Mouse (Mus musculus) lung, embryonic 16.5 days (tissue): ENCODE measurements around the gene Rab9. TPM values are rescaled to one million over a fixed set of nuclear protein-coding genes. Genes with fewer than 3 reads are reported as not detected.

ENCODE experiments used
- ATAC-seq: fragments of 200-750 bp; cut with Nextera tagmentation; 2 replicates; pipeline ENCODE4 v1.8.0; 2017; ENCODE audit warnings: low read depth, mild to moderate bottlenecking, moderate library complexity
- H3K27ac ChIP-seq: fragments of 300-500 bp; sonication (generic); 2 replicates; pipeline ENCODE4 v1.5.1; 2014; ENCODE audit warnings: mild to moderate bottlenecking, control low read depth, low read length
- H3K27me3 ChIP-seq: fragments of 300-500 bp; sonication (generic); 2 replicates; pipeline ENCODE4 v1.6.1; 2014; ENCODE audit warnings: low read depth, low read length, mixed read lengths; ENCODE audit not compliant: control insufficient read depth, insufficient read depth
- H3K36me3 ChIP-seq: fragments of 300-500 bp; sonication (generic); 2 replicates; pipeline ENCODE4 v1.6.1; 2014; ENCODE audit warnings: low read length; ENCODE audit not compliant: control insufficient read depth, insufficient read depth
- H3K4me1 ChIP-seq: fragments of 300-500 bp; sonication (generic); replicated peaks from 2 replicates; pipeline ENCODE4 v1.6.1; 2014; ENCODE audit warnings: low read length, mixed read lengths; ENCODE audit not compliant: control insufficient read depth, insufficient read depth
- H3K4me2 ChIP-seq: fragments of 300-500 bp; sonication (generic); 2 replicates; pipeline ENCODE4 v1.6.1; 2014; ENCODE audit warnings: low read depth, low read length, control low read depth
- H3K4me3 ChIP-seq: fragments of 300-500 bp; sonication (generic); 2 replicates; pipeline ENCODE4 v1.5.1; 2014; ENCODE audit warnings: mild to moderate bottlenecking, low read length, control low read depth
- H3K9ac ChIP-seq: fragments of 300-500 bp; sonication (generic); 2 replicates; pipeline ENCODE4 v1.6.1; 2014; ENCODE audit warnings: low read length, control low read depth
- H3K9me3 ChIP-seq: fragments of 300-500 bp; sonication (generic); 2 replicates; pipeline ENCODE4 v1.6.1; 2016; ENCODE audit warnings: low read length; ENCODE audit not compliant: control insufficient read depth
- WGBS: fragments of 180-500 bp; shearing (Covaris S2); extraction: QIAGEN DNeasy Blood & Tissue Kit; methylation state at CpG from one replicate; pipeline ENCODE4 v1.1.7; 2014; 5-methylcytosine and 5-hydroxymethylcytosine counted together
- polyA plus RNA-seq: library from polyadenylated mRNA; unstranded; fragments of >200 nt; fragmentation: Nextera tagmentation; extraction: Ambion mirVana; gene quantifications from 2 replicates; pipeline ENCODE4 v1.2.1, GENCODE M21; 2015

The Rab9 gene
- polyA plus RNA-seq, 1 experiment from 2014 or later = 64.5 TPM

GRCm38 (mm10) chrX:166511107-166511506, 31.4 kb upstream of the Rab9 start:
- no peak for ATAC-seq
- Histone ChIP-seq H3K9ac (no peak overlapping the region), H3K4me2 (no peak overlapping the region), H3K36me3 (no peaks in the 10 kb centered on the region), H3K4me1 (no peaks in the 10 kb centered on the region), H3K27me3 (no peaks in the 10 kb centered on the region), H3K27ac (no peak overlapping the region), H3K4me3 (no peak overlapping the region), H3K9me3 (no peaks in the 10 kb centered on the region)

GRCm38 (mm10) chrX:166509761-166510738, 30.4 kb upstream of the Rab9 start:
- Histone ChIP-seq H3K36me3 (no peaks in the 10 kb centered on the region), H3K27ac (peak overlapping the region; percentile 99), H3K4me3 (peak overlapping the region; percentile 58), H3K9me3 (no peaks in the 10 kb centered on the region), H3K4me1 (no peaks in the 10 kb centered on the region), H3K9ac (peak overlapping the region; percentile 78), H3K4me2 (peak overlapping the region; percentile 55), H3K27me3 (no peaks in the 10 kb centered on the region)
- WGBS = 10% methylated on average over 63 of the region's 65 CpGs
- peak; percentile 98 for ATAC-seq

- Histone ChIP-seq H3K36me3 (no peaks in the 10 kb centered on the region), H3K27me3 (no peaks in the 10 kb centered on the region; the same call in 1 of the 2 replicates), H3K27ac (no peak overlapping the region), H3K9ac (no peak overlapping the region), H3K4me2 (no peak overlapping the region), H3K9me3 (no peaks in the 10 kb centered on the region), H3K4me1 (no peaks in the 10 kb centered on the region), H3K4me3 (no peak overlapping the region)
- WGBS = 34% methylated on average over 2 of the region's 2 CpGs
- no peak for ATAC-seq
Observed at GRCm38 (mm10) chrX:166504421-166504820, 24.8 kb upstream of the Rab9 start.

- no peaks in the 10 kb centered on the region for H3K4me1 ChIP-seq
- no peaks in the 10 kb centered on the region; the same call in 1 of the 2 replicates for H3K27me3 ChIP-seq
- WGBS = 66% methylated on average over 1 of the region's 1 CpGs
- H3K4me2 ChIP-seq = no peak overlapping the region
- H3K36me3 ChIP-seq = no peaks in the 10 kb centered on the region
- H3K9me3 ChIP-seq = no peaks in the 10 kb centered on the region
- H3K4me3 ChIP-seq = no peak overlapping the region
- ATAC-seq = no peak
- no peak overlapping the region for H3K9ac ChIP-seq
- H3K27ac ChIP-seq = no peak overlapping the region
Observed at GRCm38 (mm10) chrX:166499496-166500190, 20.0 kb upstream of the Rab9 start.

GRCm38 (mm10) chrX:166497771-166498170, 18.1 kb upstream of the Rab9 start:
- Histone ChIP-seq H3K4me3 (no peak overlapping the region), H3K36me3 (no peaks in the 10 kb centered on the region), H3K9ac (no peak overlapping the region), H3K27me3 (no peaks in the 10 kb centered on the region; the same call in 1 of the 2 replicates), H3K27ac (no peak overlapping the region), H3K4me1 (no peaks in the 10 kb centered on the region), H3K9me3 (no peaks in the 10 kb centered on the region), H3K4me2 (no peak overlapping the region)
- 67% methylated on average over 4 of the region's 4 CpGs for WGBS
- no peak for ATAC-seq

GRCm38 (mm10) chrX:166495052-166495451, 15.4 kb upstream of the Rab9 start:
- ATAC-seq = no peak
- Histone ChIP-seq H3K27ac (no peak overlapping the region), H3K4me1 (no peaks in the 10 kb centered on the region), H3K4me2 (no peak overlapping the region), H3K4me3 (no peak overlapping the region), H3K36me3 (no peaks in the 10 kb centered on the region), H3K9me3 (no peaks in the 10 kb centered on the region), H3K9ac (no peak overlapping the region), H3K27me3 (no peaks in the 10 kb centered on the region)
- WGBS = 98% methylated on average over 2 of the region's 2 CpGs

GRCm38 (mm10) chrX:166478631-166479364, 869 bp downstream of the Rab9 start:
- H3K9ac ChIP-seq = peak overlapping the region; percentile 85
- H3K27me3 ChIP-seq = no peaks in the 10 kb centered on the region
- no peaks in the 10 kb centered on the region; the same call in 1 of the 2 replicates for H3K36me3 ChIP-seq
- peak overlapping the region; percentile 81 for H3K27ac ChIP-seq
- peak overlapping the region; percentile 65 for H3K4me2 ChIP-seq
- H3K9me3 ChIP-seq = no peaks in the 10 kb centered on the region; the same call in 1 of the 2 replicates
- peak overlapping the region; percentile 68 for H3K4me3 ChIP-seq
- WGBS = 16% methylated on average over 28 of the region's 28 CpGs
- ATAC-seq = peak; percentile 5
- no peaks in the 10 kb centered on the region for H3K4me1 ChIP-seq

GRCm38 (mm10) chrX:166477393-166477792, 2.3 kb downstream of the Rab9 start:
- H3K4me1 ChIP-seq = no peaks in the 10 kb centered on the region
- H3K9ac ChIP-seq = 0 out of 2 replicates have a peak overlapping the region, but pooled peaks have one; percentile 20
- peak overlapping the region; percentile 65 for H3K4me2 ChIP-seq
- no peaks in the 10 kb centered on the region; the same call in 1 of the 2 replicates for H3K9me3 ChIP-seq
- 52% methylated on average over 6 of the region's 6 CpGs for WGBS
- H3K36me3 ChIP-seq = no peaks in the 10 kb centered on the region; the same call in 1 of the 2 replicates
- no peak overlapping the region for H3K27ac ChIP-seq
- H3K4me3 ChIP-seq = peak overlapping the region; percentile 68
- ATAC-seq = no peak
- H3K27me3 ChIP-seq = no peaks in the 10 kb centered on the region
